Comparison of ENCODE assay signal across 24 mouse cellular contexts in the genomic region with DNA sequence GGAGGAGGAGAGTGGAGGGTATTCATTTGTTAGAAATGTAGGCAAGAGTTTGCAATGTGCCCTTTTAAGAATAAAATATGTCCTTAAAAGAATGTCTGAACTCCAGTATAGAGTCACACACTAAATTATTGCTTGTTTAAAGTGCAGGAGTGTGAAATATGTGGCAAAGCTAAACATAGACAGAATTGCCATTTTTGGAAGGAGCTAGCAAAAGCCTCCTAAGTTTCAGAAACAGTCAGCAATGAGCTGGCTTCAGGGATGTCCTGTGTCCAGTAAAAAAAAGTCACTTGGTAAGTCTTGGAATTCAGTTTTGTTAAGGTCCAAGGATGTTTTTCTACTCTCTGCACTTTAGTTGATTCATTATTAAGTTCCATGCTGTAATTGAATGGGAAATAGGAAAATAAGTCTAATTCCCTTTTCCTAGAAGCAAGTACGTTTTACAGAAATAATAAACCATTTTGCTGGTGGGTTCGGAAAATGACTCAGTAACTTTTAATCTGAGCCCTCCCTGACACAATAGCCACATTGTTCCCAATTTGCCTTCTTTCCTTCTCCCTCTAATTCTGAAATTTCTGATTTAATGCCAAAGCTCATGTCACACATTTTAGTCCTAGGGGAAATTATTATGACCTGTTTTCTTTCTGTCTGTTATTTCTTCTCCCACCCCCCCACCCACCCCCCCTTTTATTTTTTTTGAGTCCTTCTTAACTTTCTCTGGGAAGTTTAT.
DNase-seq lines count a peak whose midpoint lies in the region; ATAC-seq and TF ChIP-seq lines count a peak whose summit lies in the region.
"Had no signal": no experiment of that assay in that cellular context is flagged by ENCODE, and none has a peak within 500 bp of the region (broad histone marks: within the 10 kb centered on the region; RNA-seq: fewer than 3 reads in every experiment).

No protein-coding gene starts in this region.

- peak; percentile 2 for DNase-seq in embryo, embryonic 11 days
- no peak for DNase-seq in embryo, embryonic 10 days (ENCODE audit: low spot score)
- DNase-seq in limb, embryonic 10.5 days (ENCODE audit: low spot score) = no peak
- peak; percentile 71 for DNase-seq in limb, embryonic 14.5 days (ENCODE audit: low spot score)
- no peak for DNase-seq in layer of hippocampus, adult 2 months (ENCODE audit: low spot score in 2 of 2)
- DNase-seq: adrenal gland, postnatal 14 days; cerebellum, adult 11 months; cerebellum, postnatal 14 days; forebrain, postnatal 0 days; heart, adult 18-20 months; lung, adult 2 months; right cerebral cortex, adult 18-20 months; thymus, postnatal 4 days had no signal

- no peaks in the 10 kb centered on the region for H3K36me3 ChIP-seq in limb, embryonic 12.5 days
- no peaks in the 10 kb centered on the region for H3K36me3 ChIP-seq in limb, embryonic 10.5 days
- no peaks in the 10 kb centered on the region for H3K36me3 ChIP-seq in limb, embryonic 14.5 days (ENCODE audit: control insufficient read depth, insufficient read depth, low read length)
- H3K36me3 ChIP-seq in kidney, embryonic 14.5 days (ENCODE audit: control insufficient read depth, insufficient read depth, low read length) = no peaks in the 10 kb centered on the region
- H3K36me3 ChIP-seq: embryonic facial prominence, embryonic 13.5 days; forebrain, embryonic 10.5 days; hindbrain, embryonic 10.5 days; kidney, embryonic 15.5 days; midbrain, embryonic 13.5 days; neural tube, embryonic 13.5 days had no signal

- H3K27ac ChIP-seq in limb, embryonic 12.5 days = peak overlapping the region; percentile 74
- H3K27ac ChIP-seq in limb, embryonic 10.5 days = no peak overlapping the region
- peak overlapping the region; percentile 98 for H3K27ac ChIP-seq in embryonic fibroblast, embryonic 13.5 days (ENCODE audit: insufficient read depth, low read length)
- peak overlapping the region; percentile 22 for H3K27ac ChIP-seq in limb, embryonic 14.5 days (replicated peaks; ENCODE audit: low read depth, low read length)
- H3K27ac ChIP-seq in kidney, embryonic 14.5 days (ENCODE audit: low read depth, low read length) = no peak overlapping the region
- H3K27ac ChIP-seq in layer of hippocampus, adult 2 months = no peak overlapping the region
- H3K27ac ChIP-seq: embryonic facial prominence, embryonic 13.5 days; forebrain, embryonic 10.5 days; hindbrain, embryonic 10.5 days; kidney, embryonic 15.5 days; midbrain, embryonic 13.5 days; neural tube, embryonic 13.5 days had no signal

- peaks cover 3% of the 10 kb centered on the region for H3K4me1 ChIP-seq in limb, embryonic 12.5 days (replicated peaks)
- H3K4me1 ChIP-seq in limb, embryonic 10.5 days = 0 out of 2 replicates have a peak, but pooled peaks cover 7% of the 10 kb centered on the region
- no peaks in the 10 kb centered on the region for H3K4me1 ChIP-seq in embryonic fibroblast, embryonic 13.5 days (ENCODE audit: control insufficient read depth, insufficient read depth, low read length)
- H3K4me1 ChIP-seq in limb, embryonic 14.5 days (ENCODE audit: control insufficient read depth, insufficient read depth, low read length) = peaks cover 2% of the 10 kb centered on the region; the same call in 1 of the 2 replicates
- no peaks in the 10 kb centered on the region for H3K4me1 ChIP-seq in kidney, embryonic 14.5 days (ENCODE audit: control insufficient read depth, insufficient read depth, low read length)
- H3K4me1 ChIP-seq: embryonic facial prominence, embryonic 13.5 days; forebrain, embryonic 10.5 days; hindbrain, embryonic 10.5 days; kidney, embryonic 15.5 days; midbrain, embryonic 13.5 days had no signal

- ATAC-seq in limb, embryonic 12.5 days (ENCODE audit: insufficient number of reproducible peaks, insufficient read depth, low FRiP score, low TSS enrichment, low read depth) = no peak
- peak; percentile 47; the same call in 1 of the 2 replicates for ATAC-seq in limb, embryonic 14.5 days (ENCODE audit: low FRiP score, low read depth)
- ATAC-seq in kidney, embryonic 14.5 days (ENCODE audit: low FRiP score, low TSS enrichment) = no peak
- ATAC-seq: CD4-positive, CD25-positive, alpha-beta regulatory T cell, adult 4 months; forebrain, postnatal 0 days; midbrain, embryonic 13.5 days had no signal

- no peak for TF ChIP-seq CTCF in embryonic fibroblast, embryonic 13.5 days (IDR thresholded peaks at IDR 0.05; ENCODE audit: borderline replicate concordance, insufficient read depth, low read length)
- no peak for TF ChIP-seq CTCF in layer of hippocampus, adult 2 months (conservative IDR thresholded peaks at IDR 0.05)

- no peak overlapping the region for H3K9ac ChIP-seq in limb, embryonic 12.5 days (replicated peaks)
- no peak overlapping the region for H3K9ac ChIP-seq in limb, embryonic 14.5 days (ENCODE audit: low read depth, low read length, severe bottlenecking)
- no peak overlapping the region for H3K9ac ChIP-seq in kidney, embryonic 14.5 days (ENCODE audit: low read depth, low read length)
- H3K9ac ChIP-seq: embryonic facial prominence, embryonic 13.5 days; forebrain, postnatal 0 days; kidney, embryonic 15.5 days; midbrain, embryonic 13.5 days; neural tube, embryonic 13.5 days had no signal

- no peak overlapping the region for H3K4me2 ChIP-seq in limb, embryonic 12.5 days
- no peak overlapping the region for H3K4me2 ChIP-seq in limb, embryonic 14.5 days (replicated peaks; ENCODE audit: low read depth, low read length, severe bottlenecking)
- H3K4me2 ChIP-seq in kidney, embryonic 14.5 days (replicated peaks; ENCODE audit: low read depth, low read length) = no peak overlapping the region
- H3K4me2 ChIP-seq: embryonic facial prominence, embryonic 13.5 days; kidney, embryonic 15.5 days; liver, embryonic 11.5 days; midbrain, embryonic 13.5 days; neural tube, embryonic 13.5 days had no signal

- no peaks in the 10 kb centered on the region for H3K9me3 ChIP-seq in limb, embryonic 12.5 days
- no peaks in the 10 kb centered on the region for H3K9me3 ChIP-seq in limb, embryonic 10.5 days (replicated peaks)
- H3K9me3 ChIP-seq in limb, embryonic 14.5 days (ENCODE audit: control insufficient read depth, low read length) = no peaks in the 10 kb centered on the region
- H3K9me3 ChIP-seq in kidney, embryonic 14.5 days (ENCODE audit: control insufficient read depth, low read length) = no peaks in the 10 kb centered on the region
- H3K9me3 ChIP-seq: embryonic facial prominence, embryonic 13.5 days; forebrain, embryonic 10.5 days; hindbrain, embryonic 10.5 days; kidney, embryonic 15.5 days; midbrain, embryonic 13.5 days; neural tube, embryonic 13.5 days had no signal

- no peaks in the 10 kb centered on the region for H3K27me3 ChIP-seq in limb, embryonic 12.5 days
- H3K27me3 ChIP-seq in limb, embryonic 10.5 days (ENCODE audit: low read depth, poor library complexity, severe bottlenecking) = no peaks in the 10 kb centered on the region
- no peaks in the 10 kb centered on the region for H3K27me3 ChIP-seq in limb, embryonic 14.5 days (ENCODE audit: control insufficient read depth, insufficient read depth, low read length)
- H3K27me3 ChIP-seq in kidney, embryonic 14.5 days (ENCODE audit: control insufficient read depth, insufficient read depth, low read length) = no peaks in the 10 kb centered on the region
- H3K27me3 ChIP-seq: embryonic facial prominence, embryonic 13.5 days; kidney, embryonic 15.5 days; midbrain, embryonic 13.5 days; neural tube, embryonic 13.5 days had no signal

- no peak for TF ChIP-seq POLR2A in embryonic fibroblast, embryonic 13.5 days (IDR thresholded peaks at IDR 0.05; ENCODE audit: low read depth, low read length)
- TF ChIP-seq POLR2A in limb, embryonic 14.5 days (IDR thresholded peaks at IDR 0.05; ENCODE audit: borderline replicate concordance, extremely low read depth, insufficient read depth, insufficient read length) = no peak

- 39% methylated on average over 2 of the region's 2 CpGs for WGBS in limb, embryonic 12.5 days
- 71% methylated on average over 2 of the region's 2 CpGs for WGBS in limb, embryonic 10.5 days
- 43% methylated on average over 2 of the region's 2 CpGs for WGBS in limb, embryonic 14.5 days
- WGBS in kidney, embryonic 14.5 days = 25% methylated on average over 2 of the region's 2 CpGs

- H3K4me3 ChIP-seq in limb, embryonic 12.5 days (replicated peaks) = no peak overlapping the region
- no peak overlapping the region for H3K4me3 ChIP-seq in limb, embryonic 10.5 days
- H3K4me3 ChIP-seq in embryonic fibroblast, embryonic 13.5 days (ENCODE audit: insufficient read depth, low read length) = no peak overlapping the region
- no peak overlapping the region for H3K4me3 ChIP-seq in limb, embryonic 14.5 days (replicated peaks; ENCODE audit: low read length)
- H3K4me3 ChIP-seq in kidney, embryonic 14.5 days (ENCODE audit: low read length) = no peak overlapping the region
- no peak overlapping the region for H3K4me3 ChIP-seq in layer of hippocampus, adult 2 months
- H3K4me3 ChIP-seq: embryonic facial prominence, embryonic 13.5 days; forebrain, embryonic 10.5 days; hindbrain, embryonic 10.5 days; kidney, embryonic 15.5 days; midbrain, embryonic 13.5 days; neural tube, embryonic 13.5 days had no signal

Comparison
In these comparisons a context has a peak if more than half of its experiments do, and no peak if none do; other contexts are left out.
1. DNase-seq: peak in embryo, embryonic 11 days (single experiment) and limb, embryonic 14.5 days (single experiment); none in embryo, embryonic 10 days (single experiment), limb, embryonic 10.5 days (single experiment) and layer of hippocampus, adult 2 months (0 of 2).
2. H3K27ac ChIP-seq: peak in limb, embryonic 12.5 days (single experiment), embryonic fibroblast, embryonic 13.5 days (single experiment) and limb, embryonic 14.5 days (single experiment); none in limb, embryonic 10.5 days (single experiment), kidney, embryonic 14.5 days (single experiment) and layer of hippocampus, adult 2 months (single experiment).